Mouse (Mus musculus): ENCODE data around the gene Trmt2b. TPM values are rescaled to one million over a fixed set of nuclear protein-coding genes. Genes with fewer than 3 reads are reported as not detected.

The Trmt2b gene
- polyA plus RNA-seq, 1 experiment: 11.8 TPM

- H3K4me3 ChIP-seq (ENCODE audit: control insufficient read depth, insufficient read depth, low read length): no peak overlapping the region
- WGBS: 40% methylated on average over 5 of the region's 5 CpGs
- DNase-seq: no peak
- no peaks in the 10 kb centered on the region for H3K36me3 ChIP-seq (ENCODE audit: control insufficient read depth, insufficient read depth, low read length)
- no peak overlapping the region for H3K27ac ChIP-seq (ENCODE audit: control insufficient read depth, insufficient read depth, low read length)
- peaks cover 14% of the 10 kb centered on the region for H3K4me1 ChIP-seq (replicated peaks; ENCODE audit: control insufficient read depth, insufficient read depth, low read length)
- TF ChIP-seq CTCF (IDR thresholded peaks at IDR 0.05; ENCODE audit: borderline replicate concordance, control insufficient read depth, extremely low read depth, insufficient read depth, low read length, poor library complexity) (no peak), POLR2A (IDR thresholded peaks at IDR 0.05; ENCODE audit: control insufficient read depth, extremely low read depth, insufficient read depth, low read length, poor library complexity) (no peak)
- no peaks in the 10 kb centered on the region for H3K27me3 ChIP-seq (ENCODE audit: control insufficient read depth, insufficient read depth, low read length)
These were observed 23.4 kb upstream of the Trmt2b start for GRCm38 (mm10) chrX:134300219-134300618.

- Histone ChIP-seq H3K4me1 (replicated peaks; ENCODE audit: control insufficient read depth, insufficient read depth, low read length) (peaks cover 17% of the 10 kb centered on the region), H3K27ac (ENCODE audit: control insufficient read depth, insufficient read depth, low read length) (no peak overlapping the region), H3K27me3 (ENCODE audit: control insufficient read depth, insufficient read depth, low read length) (no peaks in the 10 kb centered on the region), H3K36me3 (ENCODE audit: control insufficient read depth, insufficient read depth, low read length) (no peaks in the 10 kb centered on the region), H3K4me3 (ENCODE audit: control insufficient read depth, insufficient read depth, low read length) (no peak overlapping the region)
- DNase-seq: no peak
- 79% methylated on average over 4 of the region's 4 CpGs for WGBS
- TF ChIP-seq CTCF (IDR thresholded peaks at IDR 0.05; ENCODE audit: borderline replicate concordance, control insufficient read depth, extremely low read depth, insufficient read depth, low read length, poor library complexity) (no peak), POLR2A (IDR thresholded peaks at IDR 0.05; ENCODE audit: control insufficient read depth, extremely low read depth, insufficient read depth, low read length, poor library complexity) (no peak)
These were observed 20.4 kb upstream of the Trmt2b start for GRCm38 (mm10) chrX:134297195-134297594.

- Histone ChIP-seq H3K4me3 (ENCODE audit: control insufficient read depth, insufficient read depth, low read length) (no peak overlapping the region), H3K4me1 (replicated peaks; ENCODE audit: control insufficient read depth, insufficient read depth, low read length) (peaks cover 17% of the 10 kb centered on the region), H3K27me3 (ENCODE audit: control insufficient read depth, insufficient read depth, low read length) (no peaks in the 10 kb centered on the region), H3K27ac (ENCODE audit: control insufficient read depth, insufficient read depth, low read length) (no peak overlapping the region), H3K36me3 (ENCODE audit: control insufficient read depth, insufficient read depth, low read length) (no peaks in the 10 kb centered on the region)
- 55% methylated on average over 7 of the region's 7 CpGs for WGBS
- no peak for TF ChIP-seq POLR2A (IDR thresholded peaks at IDR 0.05; ENCODE audit: control insufficient read depth, extremely low read depth, insufficient read depth, low read length, poor library complexity)
- no peak for TF ChIP-seq CTCF (IDR thresholded peaks at IDR 0.05; ENCODE audit: borderline replicate concordance, control insufficient read depth, extremely low read depth, insufficient read depth, low read length, poor library complexity)
- no peak for DNase-seq
These were observed 20.0 kb upstream of the Trmt2b start for GRCm38 (mm10) chrX:134296737-134297136.

GRCm38 (mm10) chrX:134296301-134296700 lies 19.5 kb upstream of the Trmt2b start:
- no peaks in the 10 kb centered on the region for H3K36me3 ChIP-seq (ENCODE audit: control insufficient read depth, insufficient read depth, low read length)
- peak overlapping the region; percentile 24 for H3K4me3 ChIP-seq (ENCODE audit: control insufficient read depth, insufficient read depth, low read length)
- H3K27ac ChIP-seq (ENCODE audit: control insufficient read depth, insufficient read depth, low read length): no peak overlapping the region
- TF ChIP-seq POLR2A (IDR thresholded peaks at IDR 0.05; ENCODE audit: control insufficient read depth, extremely low read depth, insufficient read depth, low read length, poor library complexity) (no peak), CTCF (IDR thresholded peaks at IDR 0.05; ENCODE audit: borderline replicate concordance, control insufficient read depth, extremely low read depth, insufficient read depth, low read length, poor library complexity) (no peak)
- H3K4me1 ChIP-seq (replicated peaks; ENCODE audit: control insufficient read depth, insufficient read depth, low read length): peaks cover 17% of the 10 kb centered on the region
- H3K27me3 ChIP-seq (ENCODE audit: control insufficient read depth, insufficient read depth, low read length): no peaks in the 10 kb centered on the region
- WGBS: 13% methylated on average over 9 of the region's 9 CpGs
- DNase-seq: no peak

GRCm38 (mm10) chrX:134287305-134287704 lies 10.5 kb upstream of the Trmt2b start:
- Histone ChIP-seq H3K27ac (ENCODE audit: control insufficient read depth, insufficient read depth, low read length) (no peak overlapping the region), H3K4me3 (ENCODE audit: control insufficient read depth, insufficient read depth, low read length) (no peak overlapping the region), H3K27me3 (ENCODE audit: control insufficient read depth, insufficient read depth, low read length) (no peaks in the 10 kb centered on the region), H3K36me3 (ENCODE audit: control insufficient read depth, insufficient read depth, low read length) (no peaks in the 10 kb centered on the region), H3K4me1 (replicated peaks; ENCODE audit: control insufficient read depth, insufficient read depth, low read length) (no peaks in the 10 kb centered on the region)
- no peak for DNase-seq
- WGBS: 100% methylated on average over 2 of the region's 2 CpGs
- no peak for TF ChIP-seq CTCF (IDR thresholded peaks at IDR 0.05; ENCODE audit: borderline replicate concordance, control insufficient read depth, extremely low read depth, insufficient read depth, low read length, poor library complexity)
- no peak for TF ChIP-seq POLR2A (IDR thresholded peaks at IDR 0.05; ENCODE audit: control insufficient read depth, extremely low read depth, insufficient read depth, low read length, poor library complexity)

GRCm38 (mm10) chrX:134285791-134286190 lies 9.0 kb upstream of the Trmt2b start:
- Histone ChIP-seq H3K27ac (ENCODE audit: control insufficient read depth, insufficient read depth, low read length) (no peak overlapping the region), H3K4me3 (ENCODE audit: control insufficient read depth, insufficient read depth, low read length) (no peak overlapping the region), H3K27me3 (ENCODE audit: control insufficient read depth, insufficient read depth, low read length) (no peaks in the 10 kb centered on the region), H3K4me1 (replicated peaks; ENCODE audit: control insufficient read depth, insufficient read depth, low read length) (no peaks in the 10 kb centered on the region), H3K36me3 (ENCODE audit: control insufficient read depth, insufficient read depth, low read length) (no peaks in the 10 kb centered on the region)
- no peak for DNase-seq
- no peak for TF ChIP-seq CTCF (IDR thresholded peaks at IDR 0.05; ENCODE audit: borderline replicate concordance, control insufficient read depth, extremely low read depth, insufficient read depth, low read length, poor library complexity)
- WGBS: 86% methylated on average over 4 of the region's 4 CpGs

GRCm38 (mm10) chrX:134285102-134285501 lies 8.3 kb upstream of the Trmt2b start:
- no peak for DNase-seq
- H3K4me3 ChIP-seq (ENCODE audit: control insufficient read depth, insufficient read depth, low read length): no peak overlapping the region
- TF ChIP-seq POLR2A (IDR thresholded peaks at IDR 0.05; ENCODE audit: control insufficient read depth, extremely low read depth, insufficient read depth, low read length, poor library complexity) (no peak), CTCF (IDR thresholded peaks at IDR 0.05; ENCODE audit: borderline replicate concordance, control insufficient read depth, extremely low read depth, insufficient read depth, low read length, poor library complexity) (no peak)
- no peaks in the 10 kb centered on the region for H3K36me3 ChIP-seq (ENCODE audit: control insufficient read depth, insufficient read depth, low read length)
- H3K27ac ChIP-seq (ENCODE audit: control insufficient read depth, insufficient read depth, low read length): no peak overlapping the region
- WGBS: 100% methylated on average over 2 of the region's 2 CpGs
- H3K4me1 ChIP-seq (replicated peaks; ENCODE audit: control insufficient read depth, insufficient read depth, low read length): no peaks in the 10 kb centered on the region
- no peaks in the 10 kb centered on the region for H3K27me3 ChIP-seq (ENCODE audit: control insufficient read depth, insufficient read depth, low read length)
